Mouse (Mus musculus) lung, adult 2 months (tissue): ENCODE results near the gene Sst.

Experiments
- CTCF ChIP-seq: fragments of 200-500 bp; IDR thresholded peaks from 2 replicates; pipeline ENCODE4 v1.5.1; 2011; ENCODE audit warnings: mild to moderate bottlenecking, low read length, control low read depth; ENCODE audit not compliant: insufficient read depth
- POLR2A ChIP-seq: fragments of 200-500 bp; IDR thresholded peaks from 2 replicates; pipeline ENCODE4 v1.6.1; 2011; ENCODE audit warnings: low read depth, mild to moderate bottlenecking, control low read depth, low read length, borderline replicate concordance; ENCODE audit errors: extremely low read depth

DNA sequence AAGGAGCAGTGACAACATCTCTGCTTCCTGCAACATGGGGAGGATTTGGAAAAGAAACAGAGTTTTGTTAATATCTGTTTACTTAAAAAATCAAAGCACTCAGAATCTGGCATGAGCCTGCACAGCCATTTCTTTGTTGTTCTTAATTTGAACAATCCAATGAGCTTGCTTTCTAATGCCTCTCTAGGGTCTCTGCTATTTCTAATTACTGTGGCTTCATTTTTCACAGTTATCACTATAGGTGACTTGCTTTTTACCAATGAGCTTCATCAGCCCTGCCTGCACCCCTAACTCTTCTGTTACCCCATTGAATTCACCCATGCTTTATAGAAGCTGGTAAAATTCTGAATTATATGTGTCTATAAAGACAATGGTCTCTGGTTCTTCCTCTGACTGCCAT is 41.0 kb downstream of the Sst start:
- TF ChIP-seq POLR2A: no peak
- no peak for TF ChIP-seq CTCF
